Mouse (Mus musculus): Measurements from ENCODE around the gene Smad5. TPM values are rescaled to one million over a fixed set of nuclear protein-coding genes. Genes with fewer than 3 reads are reported as not detected.

Gene Smad5
- polyA plus RNA-seq, 1 experiment from 2014 or later = 62.2 TPM

Other genes starting within 250 kb of the Smad5 start
- not detected in 2 replicates for gene Il9, start 220.8 kb upstream of the Smad5 start, polyA plus RNA-seq (2014; fragmentation: Nextera tagmentation; extraction: Ambion mirVana)
- gene Fbxl21, start 180.5 kb upstream of the Smad5 start, polyA plus RNA-seq (2014; fragmentation: Nextera tagmentation; extraction: Ambion mirVana) = 2.9 and 3.6 TPM in 2 replicates
- 0.96 and 1.6 TPM in 2 replicates for gene Lect2, start 154.5 kb upstream of the Smad5 start, polyA plus RNA-seq (2014; fragmentation: Nextera tagmentation; extraction: Ambion mirVana)
- gene Tgfbi, start 93.5 kb upstream of the Smad5 start, polyA plus RNA-seq (2014; fragmentation: Nextera tagmentation; extraction: Ambion mirVana) = 76.2 and 105 TPM in 2 replicates
- gene Gm45623, start 50.8 kb downstream of the Smad5 start, polyA plus RNA-seq (2014; fragmentation: Nextera tagmentation; extraction: Ambion mirVana) = 0.15 TPM in 1 of 2 replicates, not detected in the other
- 0.14 TPM in 1 of 2 replicates, not detected in the other for gene Trpc7, start 193.0 kb downstream of the Smad5 start, polyA plus RNA-seq (2014; fragmentation: Nextera tagmentation; extraction: Ambion mirVana)